Mouse (Mus musculus) limb, embryonic 11.5 days (tissue): Measurements from ENCODE around the gene Tmem171. TPM values are rescaled to one million over a fixed set of nuclear protein-coding genes. Genes with fewer than 3 reads are reported as not detected.

Source experiments
- ATAC-seq: fragments of 200-750 bp; cut with Nextera tagmentation; 2 replicates; pipeline ENCODE4 v1.8.0; 2017; ENCODE audit warnings: low read depth; ENCODE audit not compliant: insufficient number of reproducible peaks, low FRiP score, low TSS enrichment
- DNase-seq: peaks from one replicate; pipeline ENCODE4 v3.0.0-alpha.2; 2015; ENCODE audit warnings: low spot score
- H3K27ac ChIP-seq: fragments of 300-500 bp; sonication (generic); replicated peaks from 2 replicates; pipeline ENCODE4 v1.5.1; 2014; ENCODE audit warnings: low read depth, mild to moderate bottlenecking, low read length
- H3K27me3 ChIP-seq: fragments of 300-500 bp; sonication (generic); 2 replicates; pipeline ENCODE4 v1.6.1; 2014; ENCODE audit warnings: mild to moderate bottlenecking, low read length, mixed read lengths; ENCODE audit not compliant: control insufficient read depth, insufficient read depth
- H3K36me3 ChIP-seq: fragments of 300-500 bp; sonication (generic); 2 replicates; pipeline ENCODE4 v1.6.1; 2014; ENCODE audit warnings: mild to moderate bottlenecking, low read length, moderate library complexity, mixed read lengths; ENCODE audit not compliant: control insufficient read depth, insufficient read depth
- H3K4me1 ChIP-seq: fragments of 300-500 bp; sonication (generic); 2 replicates; pipeline ENCODE4 v1.6.1; 2014; ENCODE audit warnings: low read length, mixed read lengths; ENCODE audit not compliant: control insufficient read depth, insufficient read depth
- H3K4me2 ChIP-seq: fragments of 300-500 bp; sonication (generic); 2 replicates; pipeline ENCODE4 v1.6.1; 2014; ENCODE audit warnings: low read depth, mild to moderate bottlenecking, moderate library complexity; ENCODE audit not compliant: severe bottlenecking
- H3K4me3 ChIP-seq: fragments of 300-500 bp; sonication (generic); 2 replicates; pipeline ENCODE4 v1.5.1; 2014; ENCODE audit warnings: low read depth, low read length
- H3K9ac ChIP-seq: fragments of 300-500 bp; sonication (generic); 2 replicates; pipeline ENCODE4 v1.6.1; 2014; ENCODE audit warnings: mild to moderate bottlenecking, low read length
- H3K9me3 ChIP-seq: fragments of 300-500 bp; sonication (generic); 2 replicates; pipeline ENCODE4 v1.6.1; 2016; ENCODE audit warnings: low read length; ENCODE audit not compliant: control insufficient read depth
- WGBS: fragments of 180-500 bp; shearing (Covaris S2); extraction: QIAGEN DNeasy Blood & Tissue Kit; methylation state at CpG from one replicate; pipeline ENCODE4 v1.1.7; 2014; 5-methylcytosine and 5-hydroxymethylcytosine counted together
- polyA plus RNA-seq: library from polyadenylated mRNA; unstranded; fragments of >200 nt; fragmentation: Nextera tagmentation; extraction: Ambion mirVana; gene quantifications from 2 replicates; pipeline ENCODE4 v1.2.1, GENCODE M21; 2014

Tmem171 gene
- polyA plus RNA-seq, 1 experiment from 2014 or later: not detected

DNA sequence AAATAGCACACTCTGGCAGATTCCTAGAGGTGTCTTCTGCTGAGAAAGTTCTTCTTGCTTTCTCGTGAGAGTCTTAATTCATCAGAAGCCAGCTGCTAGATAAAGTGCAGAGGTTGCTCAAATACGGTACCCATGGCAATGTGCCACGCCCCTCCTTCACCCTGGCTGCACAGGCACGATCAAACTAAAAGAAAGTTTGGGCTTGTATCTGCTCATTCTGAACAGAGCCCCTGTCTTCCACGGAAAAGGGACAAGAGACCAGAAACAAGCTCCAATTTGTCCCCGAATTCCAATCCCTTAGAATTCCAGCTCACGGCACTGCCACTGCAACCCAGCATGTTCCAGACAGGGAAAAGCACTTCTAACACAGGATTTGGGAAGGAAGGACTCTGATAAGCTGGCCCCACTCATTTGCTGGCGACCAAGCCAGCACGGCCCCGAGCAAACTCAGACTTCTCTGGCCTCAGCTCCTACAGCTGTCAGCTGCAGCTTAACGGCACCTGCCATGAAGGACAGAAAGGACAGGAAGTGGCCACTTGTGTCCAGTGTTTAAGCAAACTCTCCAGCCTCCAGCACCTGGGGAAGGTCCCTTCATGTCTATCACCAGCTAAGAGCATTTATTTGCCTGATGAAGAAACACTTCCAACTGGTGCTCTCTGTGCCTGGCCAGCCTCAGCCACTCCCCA is 4.9 kb downstream of the Tmem171 start:
- Histone ChIP-seq H3K9me3 (no peaks in the 10 kb centered on the region), H3K4me1 (0 out of 2 replicates have a peak, but pooled peaks cover 2% of the 10 kb centered on the region)

GRCm38 (mm10) chr13:98687931-98688330 is 6.7 kb downstream of the Tmem171 start:
- DNase-seq: no peak
- Histone ChIP-seq H3K27ac (no peak overlapping the region), H3K9ac (no peak overlapping the region), H3K27me3 (no peaks in the 10 kb centered on the region), H3K4me3 (no peak overlapping the region), H3K4me2 (no peak overlapping the region), H3K4me1 (no peaks in the 10 kb centered on the region), H3K9me3 (no peaks in the 10 kb centered on the region), H3K36me3 (no peaks in the 10 kb centered on the region)
- 72% methylated on average over 9 of the region's 9 CpGs for WGBS
- no peak for ATAC-seq

More for the DNA sequence above, 4.9 kb downstream of the Tmem171 start:
- H3K27me3 ChIP-seq: peaks cover 15% of the 10 kb centered on the region
- WGBS: 75% methylated on average over 11 of the region's 11 CpGs
- ATAC-seq: no peak
- H3K9ac ChIP-seq: no peak overlapping the region
- no peak overlapping the region for H3K4me3 ChIP-seq
- no peaks in the 10 kb centered on the region for H3K36me3 ChIP-seq
- DNase-seq: no peak
- H3K4me2 ChIP-seq: no peak overlapping the region
- H3K27ac ChIP-seq: no peak overlapping the region

DNA sequence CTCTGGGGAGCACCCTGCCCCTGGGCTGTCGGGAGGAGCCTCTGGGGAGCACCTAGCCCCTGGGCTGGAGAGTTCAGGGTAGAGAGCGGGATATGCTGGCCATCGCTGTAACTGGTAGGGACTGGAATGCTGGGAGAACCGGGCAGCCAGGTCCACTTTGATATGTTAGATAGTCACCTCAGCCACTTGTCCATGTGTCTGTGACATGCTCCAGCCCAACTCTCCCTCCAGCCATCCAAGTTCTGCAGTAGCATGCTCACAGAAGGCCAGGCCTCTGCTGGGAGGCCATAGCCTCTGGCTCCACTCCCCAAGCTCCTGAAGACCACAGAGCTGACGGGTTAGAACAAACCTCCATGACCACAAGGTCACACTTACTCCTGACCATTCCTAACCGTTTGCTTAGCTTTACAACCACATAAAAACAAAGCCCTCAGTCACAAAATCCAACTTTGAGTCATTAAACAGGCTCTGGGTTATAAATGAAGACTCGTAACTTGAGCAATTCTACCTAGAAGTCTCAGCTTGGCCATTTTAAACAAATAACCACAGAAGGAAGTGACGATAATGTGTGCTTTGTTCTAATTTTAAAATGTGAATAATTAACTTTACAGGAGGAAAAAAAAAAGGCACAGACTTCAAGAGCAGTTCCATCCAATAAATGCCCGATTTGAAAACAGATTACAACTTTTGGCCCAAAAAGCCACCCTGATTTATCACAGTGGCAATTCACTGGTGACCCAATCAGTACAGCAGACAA is 10.3 kb downstream of the Tmem171 start:
- no peak overlapping the region for H3K4me2 ChIP-seq
- H3K4me1 ChIP-seq: 0 out of 2 replicates have a peak, but pooled peaks cover 4% of the 10 kb centered on the region
- 0 out of 2 replicates have a peak, but pooled peaks cover 2% of the 10 kb centered on the region for H3K27me3 ChIP-seq
- no peak overlapping the region for H3K27ac ChIP-seq
- H3K9ac ChIP-seq: no peak overlapping the region
- H3K4me3 ChIP-seq: no peak overlapping the region
- 43% methylated on average over 9 of the region's 9 CpGs for WGBS
- no peaks in the 10 kb centered on the region for H3K9me3 ChIP-seq
- ATAC-seq (peak; percentile 57; the same call in 1 of the 2 replicates), DNase-seq (peak; percentile 34)
- H3K36me3 ChIP-seq: no peaks in the 10 kb centered on the region

- no peak overlapping the region for H3K27ac ChIP-seq
- H3K4me3 ChIP-seq: no peak overlapping the region
- no peak overlapping the region for H3K9ac ChIP-seq
- 94% methylated on average over 2 of the region's 2 CpGs for WGBS
- no peaks in the 10 kb centered on the region for H3K36me3 ChIP-seq
- 0 out of 2 replicates have a peak, but pooled peaks cover 4% of the 10 kb centered on the region for H3K4me1 ChIP-seq
- no peaks in the 10 kb centered on the region for H3K9me3 ChIP-seq
- no peak for DNase-seq
- H3K27me3 ChIP-seq: 0 out of 2 replicates have a peak, but pooled peaks cover 2% of the 10 kb centered on the region
- no peak overlapping the region for H3K4me2 ChIP-seq
- no peak for ATAC-seq
These were observed 11.2 kb downstream of the Tmem171 start for GRCm38 (mm10) chr13:98683412-98683811.

DNA sequence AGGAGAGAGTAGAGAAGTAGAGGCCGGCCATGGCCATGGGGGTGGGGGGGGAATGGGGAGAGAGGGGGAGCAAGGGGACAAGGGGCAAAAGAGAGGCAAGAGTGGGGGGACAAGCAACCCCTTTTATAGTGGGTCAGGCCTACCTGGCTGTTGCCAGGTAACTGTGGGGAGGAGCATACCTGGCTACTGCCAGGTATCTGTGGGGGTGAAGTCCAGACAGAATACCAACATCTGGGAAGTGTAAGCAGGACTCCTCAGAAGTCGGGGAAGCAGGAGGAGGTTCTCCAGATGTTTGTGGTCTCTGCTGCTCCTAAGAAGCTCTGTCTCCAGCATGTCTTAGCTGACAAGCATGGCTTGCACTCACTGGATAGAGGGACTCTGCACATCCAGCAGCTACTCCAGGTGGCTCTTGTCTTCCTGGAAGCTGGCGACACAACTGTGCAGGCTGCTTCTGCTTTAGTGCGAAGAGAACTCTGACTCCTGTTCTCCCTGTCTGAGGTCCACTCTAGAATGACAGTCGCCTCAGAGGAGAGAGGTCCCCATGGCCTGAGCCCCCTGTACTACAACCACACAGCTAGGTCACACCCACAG is 14.1 kb downstream of the Tmem171 start:
- 80% methylated on average over 5 of the region's 5 CpGs for WGBS
- Histone ChIP-seq H3K27ac (no peak overlapping the region), H3K9ac (no peak overlapping the region), H3K4me3 (no peak overlapping the region), H3K27me3 (0 out of 2 replicates have a peak, but pooled peaks cover 2% of the 10 kb centered on the region), H3K4me2 (no peak overlapping the region), H3K4me1 (0 out of 2 replicates have a peak, but pooled peaks cover 4% of the 10 kb centered on the region), H3K9me3 (no peaks in the 10 kb centered on the region), H3K36me3 (no peaks in the 10 kb centered on the region)
- DNase-seq (no peak), ATAC-seq (no peak)

- no peak overlapping the region for H3K4me3 ChIP-seq
- no peak overlapping the region for H3K27ac ChIP-seq
- H3K9me3 ChIP-seq: no peaks in the 10 kb centered on the region
- H3K9ac ChIP-seq: no peak overlapping the region
- no peaks in the 10 kb centered on the region for H3K36me3 ChIP-seq
- 0 out of 2 replicates have a peak, but pooled peaks cover 4% of the 10 kb centered on the region for H3K4me1 ChIP-seq
- no peak for DNase-seq
- H3K4me2 ChIP-seq: no peak overlapping the region
- WGBS: 47% methylated on average over 4 of the region's 4 CpGs
- no peak for ATAC-seq
- H3K27me3 ChIP-seq: 0 out of 2 replicates have a peak, but pooled peaks cover 2% of the 10 kb centered on the region
These were observed 15.0 kb downstream of the Tmem171 start for GRCm38 (mm10) chr13:98679631-98680041.

GRCm38 (mm10) chr13:98679230-98679629 is 15.4 kb downstream of the Tmem171 start:
- Histone ChIP-seq H3K27ac (no peak overlapping the region), H3K4me1 (0 out of 2 replicates have a peak, but pooled peaks cover 4% of the 10 kb centered on the region)
- WGBS: 96% methylated on average over 1 of the region's 1 CpGs

GRCm38 (mm10) chr13:98673922-98674321 is 20.7 kb downstream of the Tmem171 start:
- Histone ChIP-seq H3K9ac (no peak overlapping the region), H3K27ac (no peak overlapping the region), H3K4me1 (no peaks in the 10 kb centered on the region), H3K4me3 (no peak overlapping the region), H3K27me3 (no peaks in the 10 kb centered on the region), H3K9me3 (no peaks in the 10 kb centered on the region), H3K4me2 (no peak overlapping the region), H3K36me3 (no peaks in the 10 kb centered on the region)
- WGBS: 83% methylated on average over 4 of the region's 4 CpGs
- no peak for ATAC-seq
- no peak for DNase-seq

More at GRCm38 (mm10) chr13:98679230-98679629, 15.4 kb downstream of the Tmem171 start:
- no peak overlapping the region for H3K9ac ChIP-seq
- no peak for ATAC-seq
- no peak for DNase-seq
- H3K4me2 ChIP-seq: no peak overlapping the region
- no peaks in the 10 kb centered on the region for H3K9me3 ChIP-seq
- no peak overlapping the region for H3K4me3 ChIP-seq
- 0 out of 2 replicates have a peak, but pooled peaks cover 2% of the 10 kb centered on the region for H3K27me3 ChIP-seq
- no peaks in the 10 kb centered on the region for H3K36me3 ChIP-seq
